Mouse (Mus musculus) urinary bladder, postnatal 4 days (tissue): ENCODE results near the gene Gm10322.

ENCODE experiments used
- DNase-seq, 2 experiments: peaks; one replicate each; pipeline ENCODE4 v3.0.0; 2021 to 2022; ENCODE audit warnings: low spot score in 2 of 2

Gene Gm10322

GRCm38 (mm10) chr10:59656799-59657198, 40.9 kb downstream of the Gm10322 start:
- no peak for DNase-seq

DNA sequence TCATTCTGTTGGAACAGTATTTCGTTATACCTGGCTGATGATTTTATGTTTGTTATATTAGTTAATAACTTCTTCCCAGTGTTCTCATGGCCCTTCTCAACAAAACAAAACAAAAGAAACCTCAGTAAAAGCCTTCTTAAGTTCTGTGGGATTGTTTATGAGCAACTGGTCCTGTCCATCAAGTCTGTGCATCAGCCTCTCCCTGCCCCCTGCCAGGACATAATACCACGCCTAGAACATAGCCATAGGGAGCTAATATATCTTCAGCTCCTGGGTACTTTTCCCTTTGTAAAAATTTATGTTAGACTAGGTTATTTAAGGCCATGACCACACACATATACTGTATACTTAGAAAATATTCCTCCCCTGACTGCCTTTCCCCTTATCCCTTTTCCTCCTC, 48.9 kb downstream of the Gm10322 start:
- no peak for DNase-seq

- no peak for DNase-seq
Observed at GRCm38 (mm10) chr10:59665503-59666291, 49.8 kb downstream of the Gm10322 start.
